Mouse (Mus musculus): ENCODE measurements around the gene Fcor. TPM values are rescaled to one million over a fixed set of nuclear protein-coding genes. Genes with fewer than 3 reads are reported as not detected.
A peak's percentile ranks its signal among the peaks of the same experiment; 100 is the strongest.

The Fcor gene
- total and polyA plus RNA-seq, 3 experiments = 0.84 TPM; not detected in 2

GRCm38 (mm10) chr8:3676131-3676992 is 4.2 kb upstream of the Fcor start, which contains the start of gene Trappc5:
TSS of gene Trappc5 (plus strand) at chr8:3676299.
- peak within 1 kb of the TSS; percentile 98 for H3K9ac ChIP-seq (ENCODE audit: control insufficient read depth, low read depth, low read length, poor library complexity, severe bottlenecking)
- H3K9me3 ChIP-seq (replicated peaks; ENCODE audit: insufficient read depth, low read length) = no peaks in the 10 kb centered on the region
- H3K4me3 ChIP-seq (ENCODE audit: control insufficient read depth in 1 of 2, insufficient read depth in 1 of 2, low read depth in 2 of 2, low read length in 2 of 2) = peak within 1 kb of the TSS; percentile 83 to 96
- H3K27ac ChIP-seq (ENCODE audit: control insufficient read depth, low read depth, low read length) = peak within 1 kb of the TSS; percentile 87
- no peaks in the 10 kb centered on the region for H3K27me3 ChIP-seq (ENCODE audit: control insufficient read depth in 1 of 2, insufficient read depth in 2 of 2, low read length in 2 of 2)
- peaks cover 0 to 15% of the 10 kb centered on the region in 2 experiments; a peak in 2 of 4 replicates for H3K36me3 ChIP-seq (ENCODE audit: control insufficient read depth in 1 of 2, insufficient read depth in 2 of 2, low read length in 2 of 2)
- peaks cover 32% of the 10 kb centered on the region for H3K79me2 ChIP-seq (ENCODE audit: control insufficient read depth, insufficient read depth, low read length, poor library complexity)
- DNase-seq (ENCODE audit: low read depth, low spot score) = peak; percentile 95
- H3K4me1 ChIP-seq (ENCODE audit: control insufficient read depth in 1 of 2, insufficient read depth in 2 of 2, low read length in 2 of 2) = peaks cover 0 to 12% of the 10 kb centered on the region in 2 experiments; a peak in 2 of 4 replicates
- TF ChIP-seq NRF1 (IDR thresholded peaks at IDR 0.05; ENCODE audit: insufficient read depth, low read depth, low read length, poor library complexity, severe bottlenecking) (peak; percentile 93), JUND (IDR thresholded peaks at IDR 0.05; ENCODE audit: low read depth, low read length) (no peak), MYB (IDR thresholded peaks at IDR 0.05; ENCODE audit: low read depth, low read length) (no peak), NELFE (IDR thresholded peaks at IDR 0.05; ENCODE audit: low read depth, low read length) (peak; percentile 88), ZNF384 (IDR thresholded peaks at IDR 0.05; ENCODE audit: low read depth, low read length) (peak; percentile 29; the same call in 1 of the 2 replicates), CTCF (IDR thresholded peaks at IDR 0.05 in 2 of 3, conservative IDR thresholded peaks at IDR 0.05 in 1 of 3; ENCODE audit: control insufficient read depth in 1 of 3, insufficient read depth in 1 of 3, low read depth in 2 of 3, low read length in 3 of 3, poor library complexity in 1 of 3, severe bottlenecking in 1 of 3) (peak; percentile 80 to 98 (median 95)), POLR2AphosphoS5 (IDR thresholded peaks at IDR 0.05; ENCODE audit: borderline replicate concordance, low read depth, low read length) (no peak), MYC (IDR thresholded peaks at IDR 0.05; ENCODE audit: low read depth, low read length) (peak; percentile 94), HCFC1 (IDR thresholded peaks at IDR 0.05; ENCODE audit: low read depth, low read length) (peak; percentile 90), POLR2A (IDR thresholded peaks at IDR 0.05; ENCODE audit: control insufficient read depth in 1 of 2, insufficient read depth in 1 of 2, low read depth in 1 of 2, low read length in 2 of 2, poor library complexity in 1 of 2) (peak; percentile 53 to 87; a peak in 3 of 4 replicates), BHLHE40 (IDR thresholded peaks at IDR 0.05; ENCODE audit: borderline replicate concordance, low read depth, low read length) (peak; percentile 94), TAL1 (IDR thresholded peaks at IDR 0.05; ENCODE audit: low read length) (no peak), GABPA (IDR thresholded peaks at IDR 0.05; ENCODE audit: low read depth, low read length) (no peak), ZMIZ1 (IDR thresholded peaks at IDR 0.05; ENCODE audit: low read depth, low read length) (peak; percentile 66; the same call in 1 of the 2 replicates), RCOR1 (IDR thresholded peaks at IDR 0.05; ENCODE audit: low read depth, low read length) (no peak), EP300 (IDR thresholded peaks at IDR 0.05; ENCODE audit: low read depth in 1 of 2, low read length in 2 of 2) (0 out of 4 replicates have a peak, but pooled peaks of 1 of the 2 experiments have one; percentile 6), ETS1 (IDR thresholded peaks at IDR 0.05; ENCODE audit: low read depth, low read length) (no peak; the same call in 1 of the 2 replicates), MAZ (IDR thresholded peaks at IDR 0.05; ENCODE audit: low read depth, low read length) (peak; percentile 77), CHD2 (IDR thresholded peaks at IDR 0.05; ENCODE audit: low read length) (no peak), MAX (IDR thresholded peaks at IDR 0.05; ENCODE audit: low read length) (peak; percentile 94), UBTF (IDR thresholded peaks at IDR 0.05; ENCODE audit: borderline replicate concordance, insufficient read depth, low read depth, low read length) (no peak), SIN3A (IDR thresholded peaks at IDR 0.05; ENCODE audit: low read length) (no peak; the same call in 1 of the 2 replicates), ZC3H11A (IDR thresholded peaks at IDR 0.05; ENCODE audit: low read depth, low read length) (peak; percentile 59), ELF1 (IDR thresholded peaks at IDR 0.05; ENCODE audit: low read depth, low read length) (peak; percentile 87), POLR2AphosphoS2 (IDR thresholded peaks at IDR 0.05; ENCODE audit: low read length) (peak; percentile 68; the same call in 1 of the 2 replicates), RAD21 (IDR thresholded peaks at IDR 0.05; ENCODE audit: low read depth, low read length) (peak; percentile 90), TCF12 (IDR thresholded peaks at IDR 0.05; ENCODE audit: low read depth, low read length) (peak; percentile 62), GATA1 (IDR thresholded peaks at IDR 0.05; ENCODE audit: low read depth, low read length) (no peak), USF2 (IDR thresholded peaks at IDR 0.05; ENCODE audit: borderline replicate concordance in 1 of 2, insufficient read depth in 1 of 2, low read depth in 1 of 2, low read length in 2 of 2) (no peak), USF1 (IDR thresholded peaks at IDR 0.05; ENCODE audit: low read depth, low read length) (peak; percentile 57; the same call in 1 of the 2 replicates), TBP (IDR thresholded peaks at IDR 0.05; ENCODE audit: low read depth, low read length) (peak; percentile 68), MAFK (IDR thresholded peaks at IDR 0.05; ENCODE audit: borderline replicate concordance, low read depth, low read length) (no peak), CHD1 (IDR thresholded peaks at IDR 0.05; ENCODE audit: low read depth, low read length) (no peak), KAT2A (conservative IDR thresholded peaks at IDR 0.05; ENCODE audit: low read depth, low read length) (no peak; the same call in 1 of the 2 replicates), ZKSCAN1 (IDR thresholded peaks at IDR 0.05; ENCODE audit: low read depth, low read length) (no peak)
